Mouse (Mus musculus): ENCODE measurements around the gene Wdr93. TPM values are rescaled to one million over a fixed set of nuclear protein-coding genes. Genes with fewer than 3 reads are reported as not detected.

The Wdr93 gene
- total and polyA plus RNA-seq, 2 experiments from 2014 or later, result 0.27 to 0.32 TPM

DNA sequence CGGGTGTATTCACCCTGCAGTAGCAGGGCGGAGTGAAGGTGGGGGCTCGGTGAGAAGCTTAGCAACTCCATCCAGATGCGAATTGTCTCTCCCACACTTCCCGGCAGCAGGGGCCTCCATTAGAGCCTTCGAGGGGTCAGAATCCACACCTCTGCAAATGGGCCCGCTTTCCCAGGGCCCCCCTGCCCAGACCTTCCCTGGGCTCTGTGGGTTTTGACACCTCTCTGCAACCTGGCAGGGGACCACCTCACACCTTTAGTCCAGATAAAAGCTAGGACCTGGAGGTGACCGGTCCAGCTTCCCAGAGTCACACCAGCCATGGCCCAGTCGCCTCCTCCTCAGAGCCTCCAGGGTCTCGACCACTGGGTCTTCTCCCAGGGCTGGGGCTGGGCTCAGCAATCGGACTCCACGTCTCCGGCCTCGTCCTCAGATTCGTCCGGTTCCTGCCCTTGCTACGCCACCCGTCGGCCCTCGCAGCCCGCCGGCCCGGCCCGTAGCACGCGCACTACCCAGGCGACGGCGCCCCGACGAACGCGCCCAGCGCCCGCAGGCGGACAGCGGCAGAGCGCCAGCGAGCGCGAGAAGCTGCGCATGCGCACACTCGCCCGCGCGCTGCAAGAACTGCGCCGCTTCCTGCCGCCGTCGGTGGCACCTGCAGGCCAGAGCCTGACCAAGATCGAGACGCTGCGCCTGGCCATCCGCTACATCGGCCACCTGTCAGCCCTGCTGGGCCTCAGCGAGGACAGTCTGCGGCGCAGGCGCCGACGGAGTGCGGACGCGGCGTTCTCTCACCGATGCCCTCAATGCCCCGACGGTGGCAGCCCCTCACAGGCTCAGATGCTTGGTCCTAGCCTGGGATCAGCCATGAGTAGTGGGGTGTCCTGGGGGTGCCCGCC lies 67.9 kb downstream of the Wdr93 start, which contains the start of gene Mesp2:
Mesp2 (plus strand) TSS at position 117 of the 896 bp plus-strand sequence.
- 20% methylated on average over 69 of the region's 71 CpGs for WGBS
- peak within 1 kb of the TSS; percentile 30 for H3K4me3 ChIP-seq (ENCODE audit: low read depth, low read length)
- H3K4me2 ChIP-seq (ENCODE audit: low read depth, low read length, poor library complexity, severe bottlenecking), result peak within 1 kb of the TSS; percentile 53
- H3K9ac ChIP-seq (replicated peaks; ENCODE audit: low read length, poor library complexity, severe bottlenecking), result peak within 1 kb of the TSS; percentile 42
- H3K27me3 ChIP-seq (ENCODE audit: insufficient read depth, low read length), result no peaks in the 10 kb centered on the region
- DNase-seq (ENCODE audit: low spot score) (peak; percentile 79), ATAC-seq (ENCODE audit: low FRiP score) (peak; percentile 76)
- no peaks in the 10 kb centered on the region for H3K4me1 ChIP-seq (ENCODE audit: insufficient read depth, low read length)
- peak; percentile 30 for TF ChIP-seq CTCF (IDR thresholded peaks at IDR 0.05)
- H3K9me3 ChIP-seq (ENCODE audit: low read length), result no peaks in the 10 kb centered on the region
- no peak within 1 kb of the TSS for H3K27ac ChIP-seq (ENCODE audit: low read depth, low read length)
- no peaks in the 10 kb centered on the region for H3K36me3 ChIP-seq (ENCODE audit: insufficient read depth, low read length)

DNA sequence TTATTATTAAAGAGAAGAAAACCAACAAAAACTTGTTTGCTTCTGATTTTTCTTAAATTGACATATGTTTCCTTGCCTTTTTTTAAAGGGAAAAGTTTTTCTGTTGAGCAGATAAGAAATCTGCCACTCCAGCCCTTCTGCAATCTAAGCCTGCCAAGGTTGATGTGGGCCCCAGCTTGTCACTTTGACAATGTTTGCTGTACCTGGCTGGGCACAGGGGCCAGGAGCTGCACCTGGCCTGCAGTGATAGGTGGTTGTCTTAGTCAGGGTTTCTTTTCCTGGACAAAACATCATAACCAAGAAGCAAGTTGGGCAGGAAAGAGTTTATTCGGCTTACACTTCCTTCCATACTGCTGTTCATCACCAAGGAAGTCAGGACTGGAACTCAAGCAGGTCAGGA lies 70.4 kb downstream of the Wdr93 start:
- Histone ChIP-seq H3K9ac (replicated peaks; ENCODE audit: low read length, poor library complexity, severe bottlenecking) (no peak overlapping the region), H3K27ac (ENCODE audit: low read depth, low read length) (no peak overlapping the region), H3K4me2 (ENCODE audit: low read depth, low read length, poor library complexity, severe bottlenecking) (no peak overlapping the region), H3K4me3 (ENCODE audit: low read depth, low read length) (no peak overlapping the region), H3K36me3 (ENCODE audit: insufficient read depth, low read length) (no peaks in the 10 kb centered on the region), H3K9me3 (ENCODE audit: low read length) (no peaks in the 10 kb centered on the region), H3K4me1 (ENCODE audit: insufficient read depth, low read length) (no peaks in the 10 kb centered on the region), H3K27me3 (ENCODE audit: insufficient read depth, low read length) (no peaks in the 10 kb centered on the region)
- WGBS, result 97% methylated on average over 1 of the region's 1 CpGs
- no peak for ATAC-seq (ENCODE audit: low FRiP score)
- no peak for TF ChIP-seq CTCF (IDR thresholded peaks at IDR 0.05)
- DNase-seq (ENCODE audit: low spot score), result no peak

DNA sequence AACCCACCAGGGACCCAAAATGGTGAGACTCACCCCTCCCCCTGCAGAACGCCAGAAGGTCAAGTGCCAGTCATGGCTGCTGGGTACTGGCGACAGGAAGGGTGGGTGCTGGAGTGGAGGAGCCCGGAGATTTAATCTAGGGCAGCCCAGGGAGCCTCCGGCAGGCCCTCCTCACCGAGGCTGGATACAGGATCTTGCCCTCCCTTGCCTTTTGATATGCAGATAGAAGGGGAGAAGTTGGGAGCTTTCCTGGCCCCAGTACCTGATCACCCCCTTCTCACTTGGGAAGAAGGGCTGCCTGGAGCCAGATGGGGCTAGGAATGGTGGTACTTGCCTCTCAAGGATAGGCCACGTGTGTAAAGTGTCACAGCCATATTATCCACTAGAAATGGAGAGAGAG lies 75.4 kb downstream of the Wdr93 start:
- Histone ChIP-seq H3K4me3 (ENCODE audit: low read depth, low read length) (no peak overlapping the region), H3K4me2 (ENCODE audit: low read depth, low read length, poor library complexity, severe bottlenecking) (no peak overlapping the region), H3K9ac (replicated peaks; ENCODE audit: low read length, poor library complexity, severe bottlenecking) (no peak overlapping the region), H3K27ac (ENCODE audit: low read depth, low read length) (no peak overlapping the region), H3K9me3 (ENCODE audit: low read length) (no peaks in the 10 kb centered on the region), H3K4me1 (ENCODE audit: insufficient read depth, low read length) (no peaks in the 10 kb centered on the region), H3K36me3 (ENCODE audit: insufficient read depth, low read length) (no peaks in the 10 kb centered on the region), H3K27me3 (ENCODE audit: insufficient read depth, low read length) (no peaks in the 10 kb centered on the region)
- 7% methylated on average over 6 of the region's 6 CpGs for WGBS
- no peak for TF ChIP-seq CTCF (IDR thresholded peaks at IDR 0.05)
- DNase-seq (ENCODE audit: low spot score) (no peak), ATAC-seq (ENCODE audit: low FRiP score) (no peak)

DNA sequence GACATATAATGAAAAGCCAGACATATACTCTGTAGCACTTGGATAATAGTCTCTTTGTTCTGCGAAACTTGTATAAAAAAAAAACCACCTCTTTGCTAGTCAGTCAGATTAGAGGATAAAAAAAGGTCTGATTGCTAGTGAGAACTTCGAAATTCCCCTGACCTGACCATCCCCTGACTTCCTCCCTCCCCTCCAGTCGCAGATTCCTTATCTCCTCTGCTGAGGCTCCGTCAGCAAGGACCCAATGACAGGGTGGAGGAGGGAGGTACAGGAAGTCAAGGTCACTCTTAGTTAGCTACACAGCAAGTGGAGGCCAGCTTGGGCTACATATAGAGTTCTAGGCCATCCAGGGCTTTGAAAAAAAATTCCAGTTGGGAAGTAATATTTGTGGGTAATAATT lies 76.6 kb downstream of the Wdr93 start:
- no peak for ATAC-seq (ENCODE audit: low FRiP score)
- no peak overlapping the region for H3K4me2 ChIP-seq (ENCODE audit: low read depth, low read length, poor library complexity, severe bottlenecking)
- H3K27ac ChIP-seq (ENCODE audit: low read depth, low read length), result no peak overlapping the region
- no peak for DNase-seq (ENCODE audit: low spot score)
- H3K4me1 ChIP-seq (ENCODE audit: insufficient read depth, low read length), result no peaks in the 10 kb centered on the region
- H3K9me3 ChIP-seq (ENCODE audit: low read length), result no peaks in the 10 kb centered on the region
- H3K36me3 ChIP-seq (ENCODE audit: insufficient read depth, low read length), result no peaks in the 10 kb centered on the region
- TF ChIP-seq CTCF (IDR thresholded peaks at IDR 0.05), result no peak
- no peak overlapping the region for H3K9ac ChIP-seq (replicated peaks; ENCODE audit: low read length, poor library complexity, severe bottlenecking)
- H3K4me3 ChIP-seq (ENCODE audit: low read depth, low read length), result no peak overlapping the region
- H3K27me3 ChIP-seq (ENCODE audit: insufficient read depth, low read length), result no peaks in the 10 kb centered on the region
- WGBS, result 47% methylated on average over 4 of the region's 4 CpGs

DNA sequence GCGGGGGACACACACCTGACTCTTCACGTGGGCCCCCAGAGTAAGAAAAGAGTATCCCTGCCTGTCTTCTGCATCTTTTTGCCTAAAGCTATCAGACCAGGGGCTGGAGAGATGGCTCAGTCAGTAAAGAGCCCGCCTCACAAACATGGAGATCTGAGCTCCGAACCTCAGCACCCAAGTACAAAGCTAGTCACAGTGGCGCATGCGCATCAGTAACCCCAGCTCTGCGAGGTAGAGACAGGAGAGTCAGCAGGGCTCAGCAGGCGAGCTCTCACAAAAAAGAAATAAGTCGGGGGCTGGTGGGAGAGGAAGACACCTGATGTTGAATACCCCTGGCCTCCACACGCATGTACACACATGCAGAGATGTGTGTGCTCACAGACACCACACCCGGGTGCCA lies 77.0 kb downstream of the Wdr93 start:
- ATAC-seq (ENCODE audit: low FRiP score) (no peak), DNase-seq (ENCODE audit: low spot score) (no peak)
- Histone ChIP-seq H3K36me3 (ENCODE audit: insufficient read depth, low read length) (no peaks in the 10 kb centered on the region), H3K4me3 (ENCODE audit: low read depth, low read length) (no peak overlapping the region), H3K4me2 (ENCODE audit: low read depth, low read length, poor library complexity, severe bottlenecking) (no peak overlapping the region), H3K27ac (ENCODE audit: low read depth, low read length) (no peak overlapping the region), H3K9me3 (ENCODE audit: low read length) (no peaks in the 10 kb centered on the region), H3K27me3 (ENCODE audit: insufficient read depth, low read length) (no peaks in the 10 kb centered on the region), H3K9ac (replicated peaks; ENCODE audit: low read length, poor library complexity, severe bottlenecking) (no peak overlapping the region), H3K4me1 (ENCODE audit: insufficient read depth, low read length) (no peaks in the 10 kb centered on the region)
- WGBS, result 51% methylated on average over 11 of the region's 11 CpGs
- TF ChIP-seq CTCF (IDR thresholded peaks at IDR 0.05), result no peak

DNA sequence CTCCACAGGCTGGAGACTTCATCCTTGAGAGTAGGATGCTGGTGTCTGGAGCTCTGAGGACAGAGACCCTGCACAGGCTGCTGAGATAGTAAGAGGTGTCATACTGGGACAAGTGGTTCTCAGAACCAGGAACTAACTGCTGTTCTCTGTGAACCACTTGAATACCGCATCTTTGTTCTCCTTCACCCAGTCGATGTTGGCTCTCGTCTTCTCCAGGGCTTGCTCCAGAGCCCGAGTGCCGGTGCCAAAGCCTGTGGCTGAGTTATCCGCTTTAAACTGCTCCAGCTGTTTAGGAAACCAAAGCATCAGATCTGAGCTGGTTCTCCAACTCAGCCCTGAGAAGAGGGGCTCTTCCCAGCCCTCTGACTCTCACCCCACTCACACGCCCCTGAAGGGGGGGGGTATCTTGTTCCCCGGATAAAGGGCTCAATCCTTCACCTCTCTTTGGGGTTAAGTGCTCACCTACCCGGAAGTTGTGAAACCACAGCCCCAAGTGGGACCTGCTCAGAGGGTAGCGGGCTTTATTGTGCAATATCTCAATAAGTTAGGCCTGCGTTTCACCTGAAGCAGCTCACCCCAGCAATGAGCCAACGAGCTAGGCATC lies 79.2 kb downstream of the Wdr93 start:
- Histone ChIP-seq H3K9me3 (ENCODE audit: low read length) (no peaks in the 10 kb centered on the region), H3K4me1 (ENCODE audit: insufficient read depth, low read length) (no peaks in the 10 kb centered on the region), H3K27me3 (ENCODE audit: insufficient read depth, low read length) (no peaks in the 10 kb centered on the region), H3K27ac (ENCODE audit: low read depth, low read length) (no peak overlapping the region), H3K4me3 (ENCODE audit: low read depth, low read length) (no peak overlapping the region), H3K9ac (replicated peaks; ENCODE audit: low read length, poor library complexity, severe bottlenecking) (no peak overlapping the region), H3K36me3 (ENCODE audit: insufficient read depth, low read length) (no peaks in the 10 kb centered on the region), H3K4me2 (ENCODE audit: low read depth, low read length, poor library complexity, severe bottlenecking) (no peak overlapping the region)
- ATAC-seq (ENCODE audit: low FRiP score) (no peak), DNase-seq (ENCODE audit: low spot score) (no peak)
- WGBS, result 84% methylated on average over 12 of the region's 12 CpGs
- TF ChIP-seq CTCF (IDR thresholded peaks at IDR 0.05), result no peak

Measured in midbrain, postnatal 0 days (tissue).